Mouse (Mus musculus): ENCODE data around the gene Paxbp1. TPM values are rescaled to one million over a fixed set of nuclear protein-coding genes. Genes with fewer than 3 reads are reported as not detected.

The Paxbp1 gene
- polyA plus RNA-seq, 1 experiment from 2014 or later: 86.4 TPM

DNA sequence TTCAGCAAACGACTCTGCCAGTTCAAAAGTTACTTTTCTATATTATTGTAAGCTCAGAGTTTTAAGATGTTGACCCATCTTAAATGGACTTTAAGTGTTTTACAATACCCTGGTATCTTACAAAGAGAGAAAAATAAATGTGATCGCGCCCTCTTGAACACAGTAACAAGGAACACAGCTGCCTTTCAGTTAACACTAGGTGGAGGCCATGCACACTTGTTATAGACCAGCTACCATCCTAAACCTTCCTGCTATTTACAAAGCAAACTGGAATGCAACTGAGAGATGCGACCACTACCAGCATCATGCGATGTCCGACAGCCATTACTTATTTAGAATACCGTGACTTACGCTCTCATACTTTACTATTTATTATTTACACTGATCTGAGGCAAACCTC lies 55.2 kb downstream of the Paxbp1 start:
- 98% methylated on average over 8 of the region's 8 CpGs for WGBS
- no peaks in the 10 kb centered on the region for H3K4me1 ChIP-seq (ENCODE audit: control insufficient read depth, insufficient read depth, low read length)

DNA sequence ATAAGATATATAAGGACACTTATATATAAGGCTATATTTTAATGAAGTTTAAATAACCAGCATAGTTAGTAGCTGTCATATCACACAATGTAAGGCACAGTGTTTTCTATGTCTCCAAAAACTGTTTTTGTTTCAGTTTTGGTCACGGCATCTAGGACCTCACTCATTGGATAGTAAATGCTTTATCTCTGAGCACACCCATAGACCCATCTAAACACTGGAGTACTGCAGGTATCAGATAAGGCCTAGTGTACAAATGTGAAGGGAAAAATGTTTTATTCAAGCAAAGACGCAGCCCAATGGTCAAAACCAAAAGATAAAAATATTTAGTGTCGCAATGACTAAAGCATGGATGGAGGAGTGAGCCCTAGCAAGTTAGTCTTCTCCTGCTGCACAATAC lies 55.7 kb downstream of the Paxbp1 start:
- no peaks in the 10 kb centered on the region for H3K27me3 ChIP-seq (ENCODE audit: control insufficient read depth, insufficient read depth, low read length)
- DNase-seq (ENCODE audit: low spot score, missing footprints) (no peak), ATAC-seq (ENCODE audit: low FRiP score) (no peak)
- no peaks in the 10 kb centered on the region for H3K36me3 ChIP-seq (ENCODE audit: control insufficient read depth, insufficient read depth, low read length)
- H3K4me3 ChIP-seq (ENCODE audit: low read depth, low read length): no peak overlapping the region
- no peak overlapping the region for H3K27ac ChIP-seq (ENCODE audit: low read depth, low read length)
- WGBS: 90% methylated on average over 3 of the region's 3 CpGs
- H3K9me3 ChIP-seq (ENCODE audit: control insufficient read depth, low read length): no peaks in the 10 kb centered on the region
- no peak overlapping the region for H3K4me2 ChIP-seq
- no peaks in the 10 kb centered on the region for H3K4me1 ChIP-seq (ENCODE audit: control insufficient read depth, insufficient read depth, low read length)
- no peak overlapping the region for H3K9ac ChIP-seq (ENCODE audit: low read length)

More for the DNA sequence above, 55.2 kb downstream of the Paxbp1 start:
- ATAC-seq (ENCODE audit: low FRiP score) (no peak), DNase-seq (ENCODE audit: low spot score, missing footprints) (no peak)
- no peaks in the 10 kb centered on the region for H3K36me3 ChIP-seq (ENCODE audit: control insufficient read depth, insufficient read depth, low read length)
- no peak overlapping the region for H3K4me2 ChIP-seq
- H3K27me3 ChIP-seq (ENCODE audit: control insufficient read depth, insufficient read depth, low read length): no peaks in the 10 kb centered on the region
- no peak overlapping the region for H3K27ac ChIP-seq (ENCODE audit: low read depth, low read length)
- H3K4me3 ChIP-seq (ENCODE audit: low read depth, low read length): no peak overlapping the region
- H3K9ac ChIP-seq (ENCODE audit: low read length): no peak overlapping the region
- no peaks in the 10 kb centered on the region for H3K9me3 ChIP-seq (ENCODE audit: control insufficient read depth, low read length)

DNA sequence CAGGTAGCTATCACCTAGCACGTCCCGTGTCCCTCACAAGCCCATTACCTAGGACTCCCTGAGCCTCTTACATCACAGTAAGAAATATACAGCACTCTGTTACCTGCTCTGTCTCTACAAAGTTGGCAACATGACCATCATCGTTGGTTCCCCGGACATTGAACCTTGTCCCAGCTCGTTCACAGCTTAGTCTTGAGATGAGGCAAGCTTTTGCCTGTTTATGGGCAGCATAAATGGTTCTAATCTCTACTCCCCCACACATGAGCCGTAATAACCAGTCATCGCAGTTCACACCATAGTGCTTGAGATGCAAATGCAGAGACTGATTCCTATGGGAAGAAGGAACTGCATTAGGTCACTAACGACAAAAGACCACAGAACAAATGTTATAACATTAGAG lies 56.3 kb downstream of the Paxbp1 start:
- H3K4me3 ChIP-seq (ENCODE audit: low read depth, low read length): no peak overlapping the region
- 93% methylated on average over 8 of the region's 8 CpGs for WGBS
- no peaks in the 10 kb centered on the region for H3K36me3 ChIP-seq (ENCODE audit: control insufficient read depth, insufficient read depth, low read length)
- no peaks in the 10 kb centered on the region for H3K9me3 ChIP-seq (ENCODE audit: control insufficient read depth, low read length)
- no peak overlapping the region for H3K9ac ChIP-seq (ENCODE audit: low read length)
- H3K4me2 ChIP-seq: no peak overlapping the region
- no peaks in the 10 kb centered on the region for H3K4me1 ChIP-seq (ENCODE audit: control insufficient read depth, insufficient read depth, low read length)
- ATAC-seq (ENCODE audit: low FRiP score): no peak
- DNase-seq (ENCODE audit: low spot score, missing footprints): no peak
- H3K27me3 ChIP-seq (ENCODE audit: control insufficient read depth, insufficient read depth, low read length): no peaks in the 10 kb centered on the region
- H3K27ac ChIP-seq (ENCODE audit: low read depth, low read length): no peak overlapping the region

GRCm38 (mm10) chr16:90971004-90971403 lies 73.3 kb downstream of the Paxbp1 start:
- Histone ChIP-seq H3K9me3 (ENCODE audit: control insufficient read depth, low read length) (no peaks in the 10 kb centered on the region), H3K4me3 (ENCODE audit: low read depth, low read length) (no peak overlapping the region), H3K36me3 (ENCODE audit: control insufficient read depth, insufficient read depth, low read length) (no peaks in the 10 kb centered on the region), H3K9ac (ENCODE audit: low read length) (no peak overlapping the region), H3K4me2 (no peak overlapping the region), H3K27me3 (ENCODE audit: control insufficient read depth, insufficient read depth, low read length) (no peaks in the 10 kb centered on the region), H3K4me1 (ENCODE audit: control insufficient read depth, insufficient read depth, low read length) (no peaks in the 10 kb centered on the region), H3K27ac (ENCODE audit: low read depth, low read length) (no peak overlapping the region)
- ATAC-seq (ENCODE audit: low FRiP score): no peak
- DNase-seq (ENCODE audit: low spot score, missing footprints): no peak
- WGBS: 92% methylated on average over 6 of the region's 6 CpGs

- DNase-seq (ENCODE audit: low spot score, missing footprints) (no peak), ATAC-seq (ENCODE audit: low FRiP score) (no peak)
- no peak overlapping the region for H3K27ac ChIP-seq (ENCODE audit: low read depth, low read length)
- WGBS: 84% methylated on average over 4 of the region's 4 CpGs
- H3K9me3 ChIP-seq (ENCODE audit: control insufficient read depth, low read length): no peaks in the 10 kb centered on the region
- no peaks in the 10 kb centered on the region for H3K27me3 ChIP-seq (ENCODE audit: control insufficient read depth, insufficient read depth, low read length)
- no peak overlapping the region for H3K9ac ChIP-seq (ENCODE audit: low read length)
- no peak overlapping the region for H3K4me3 ChIP-seq (ENCODE audit: low read depth, low read length)
- H3K4me2 ChIP-seq: no peak overlapping the region
- H3K4me1 ChIP-seq (ENCODE audit: control insufficient read depth, insufficient read depth, low read length): no peaks in the 10 kb centered on the region
- no peaks in the 10 kb centered on the region for H3K36me3 ChIP-seq (ENCODE audit: control insufficient read depth, insufficient read depth, low read length)
Measured at GRCm38 (mm10) chr16:90966241-90966640, 78.1 kb downstream of the Paxbp1 start.

DNA sequence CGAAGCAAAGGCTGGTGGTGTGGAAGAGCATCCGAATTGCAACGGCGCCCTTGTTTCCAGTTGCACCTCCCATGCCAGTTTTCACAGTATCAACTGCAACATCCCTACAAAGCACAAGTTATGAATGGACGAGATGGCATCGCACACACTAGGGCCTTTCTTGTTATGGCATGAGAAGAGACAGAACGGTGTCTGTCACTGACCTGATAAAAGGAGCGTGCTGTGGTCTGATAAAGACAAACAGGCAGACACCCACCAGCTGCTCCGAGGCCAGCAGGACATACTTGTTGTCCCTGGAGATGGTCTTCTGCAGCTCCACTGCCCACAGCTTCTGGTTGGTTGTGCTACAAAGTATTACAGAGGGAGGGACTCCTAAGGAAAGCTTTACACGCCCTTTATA lies 80.0 kb downstream of the Paxbp1 start:
- ATAC-seq (ENCODE audit: low FRiP score) (no peak), DNase-seq (ENCODE audit: low spot score, missing footprints) (no peak)
- H3K4me3 ChIP-seq (ENCODE audit: low read depth, low read length): no peak overlapping the region
- H3K4me1 ChIP-seq (ENCODE audit: control insufficient read depth, insufficient read depth, low read length): no peaks in the 10 kb centered on the region
- H3K9ac ChIP-seq (ENCODE audit: low read length): no peak overlapping the region
- H3K36me3 ChIP-seq (ENCODE audit: control insufficient read depth, insufficient read depth, low read length): no peaks in the 10 kb centered on the region
- no peak overlapping the region for H3K27ac ChIP-seq (ENCODE audit: low read depth, low read length)
- H3K27me3 ChIP-seq (ENCODE audit: control insufficient read depth, insufficient read depth, low read length): no peaks in the 10 kb centered on the region
- no peak overlapping the region for H3K4me2 ChIP-seq
- 94% methylated on average over 10 of the region's 10 CpGs for WGBS
- no peaks in the 10 kb centered on the region for H3K9me3 ChIP-seq (ENCODE audit: control insufficient read depth, low read length)

Other genes with a start within 250 kb of the Paxbp1 start
- gene Urb1, start 234.1 kb downstream of the Paxbp1 start, polyA plus RNA-seq (2014; fragmentation: Nextera tagmentation; extraction: Ambion mirVana): 13.1 and 14.2 TPM in 2 replicates
- gene Eva1c, start 217.8 kb downstream of the Paxbp1 start, polyA plus RNA-seq (2014; fragmentation: Nextera tagmentation; extraction: Ambion mirVana): 1.1 and 1.3 TPM in 2 replicates
- 50.5 and 52.7 TPM in 2 replicates for gene Cfap298, start 109.4 kb downstream of the Paxbp1 start, polyA plus RNA-seq (2014; fragmentation: Nextera tagmentation; extraction: Ambion mirVana)
- gene Synj1, start 33.2 kb downstream of the Paxbp1 start, polyA plus RNA-seq (2014; fragmentation: Nextera tagmentation; extraction: Ambion mirVana): 23.3 and 27.0 TPM in 2 replicates
- gene 4932438H23Rik, start 50.6 kb upstream of the Paxbp1 start, polyA plus RNA-seq (2014; fragmentation: Nextera tagmentation; extraction: Ambion mirVana): 0.26 TPM in 1 of 2 replicates, not detected in the other
- gene Olig2, start 180.9 kb upstream of the Paxbp1 start, polyA plus RNA-seq (2014; fragmentation: Nextera tagmentation; extraction: Ambion mirVana): 6.8 and 7.5 TPM in 2 replicates
- 2.8 and 3.2 TPM in 2 replicates for gene Olig1, start 225.2 kb upstream of the Paxbp1 start, polyA plus RNA-seq (2014; fragmentation: Nextera tagmentation; extraction: Ambion mirVana)

All from midbrain, embryonic 11.5 days (tissue).